Mouse (Mus musculus): ENCODE data around the gene Irf9. TPM values are rescaled to one million over a fixed set of nuclear protein-coding genes. Genes with fewer than 3 reads are reported as not detected.

Irf9 gene
- polyA plus RNA-seq (2015; fragmentation: Nextera tagmentation; extraction: Ambion mirVana), result 11.6 and 12.9 TPM in 2 replicates

DNA sequence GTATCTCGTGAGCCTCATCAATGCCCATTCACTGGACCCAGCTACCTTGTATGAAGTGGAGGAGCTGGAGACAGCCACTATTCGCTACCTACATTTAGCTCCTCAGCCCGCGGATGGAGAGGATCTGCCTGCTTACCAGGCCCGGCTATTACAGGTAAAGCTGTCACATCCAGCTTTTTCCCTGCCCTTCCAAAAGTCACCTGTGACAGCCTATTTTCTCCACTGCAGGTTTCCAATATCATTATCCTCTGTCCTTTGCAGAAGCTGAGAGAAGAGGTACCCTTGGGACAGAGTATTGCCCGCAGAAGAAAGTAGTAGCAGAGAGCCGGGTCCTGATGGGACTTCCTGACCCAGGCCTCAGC lies at the start of gene Irf9:
Gene Irf9, plus strand, starts transcription at position 301 of the 362 bp plus-strand sequence.
- Histone ChIP-seq H3K36me3 (ENCODE audit: control insufficient read depth, insufficient read depth, low read length) (peaks cover 27% of the 10 kb centered on the region), H3K9me3 (ENCODE audit: control insufficient read depth, low read length) (no peaks in the 10 kb centered on the region), H3K27me3 (replicated peaks; ENCODE audit: control insufficient read depth, insufficient read depth, low read length) (no peaks in the 10 kb centered on the region), H3K4me1 (ENCODE audit: control insufficient read depth, insufficient read depth, low read length) (peaks cover 8% of the 10 kb centered on the region; the same call in 1 of the 2 replicates), H3K4me2 (ENCODE audit: low read depth, low read length) (peak within 1 kb of the TSS; percentile 64), H3K4me3 (ENCODE audit: low read length) (peak within 1 kb of the TSS; percentile 48), H3K9ac (ENCODE audit: low read depth, low read length) (peak within 1 kb of the TSS; percentile 70), H3K27ac (ENCODE audit: low read length) (peak within 1 kb of the TSS; percentile 84)
- WGBS, result 81% methylated on average over 7 of the region's 7 CpGs
- ATAC-seq, result no peak

DNA sequence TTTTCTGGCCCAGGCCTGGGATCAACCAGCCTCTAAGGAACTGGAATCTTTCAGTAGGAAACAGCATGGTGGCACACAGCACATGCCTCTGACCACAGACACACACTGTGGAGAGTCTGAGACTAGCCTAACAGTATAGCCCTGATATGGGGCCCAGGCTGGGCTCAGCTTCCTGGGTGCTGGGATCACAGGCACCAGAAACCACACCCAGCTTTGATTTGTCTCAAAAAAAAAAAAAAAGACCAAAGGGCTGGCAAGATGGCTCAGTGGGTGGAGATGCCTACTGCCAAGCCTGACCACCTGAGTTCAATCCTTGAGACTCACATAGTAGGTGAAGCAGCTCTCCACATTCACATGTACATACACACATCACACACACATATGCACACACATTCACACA lies 48.7 kb upstream of the Irf9 start:
- peaks cover 6% of the 10 kb centered on the region; the same call in 1 of the 2 replicates for H3K4me1 ChIP-seq (ENCODE audit: control insufficient read depth, insufficient read depth, low read length)
- no peaks in the 10 kb centered on the region for H3K27me3 ChIP-seq (replicated peaks; ENCODE audit: control insufficient read depth, insufficient read depth, low read length)
- H3K4me2 ChIP-seq (ENCODE audit: low read depth, low read length), result no peak overlapping the region
- H3K9ac ChIP-seq (ENCODE audit: low read depth, low read length), result no peak overlapping the region
- no peak overlapping the region for H3K27ac ChIP-seq (ENCODE audit: low read length)
- H3K9me3 ChIP-seq (ENCODE audit: control insufficient read depth, low read length), result no peaks in the 10 kb centered on the region
- H3K4me3 ChIP-seq (ENCODE audit: low read length), result no peak overlapping the region
- no peaks in the 10 kb centered on the region for H3K36me3 ChIP-seq (ENCODE audit: control insufficient read depth, insufficient read depth, low read length)
- ATAC-seq, result no peak

DNA sequence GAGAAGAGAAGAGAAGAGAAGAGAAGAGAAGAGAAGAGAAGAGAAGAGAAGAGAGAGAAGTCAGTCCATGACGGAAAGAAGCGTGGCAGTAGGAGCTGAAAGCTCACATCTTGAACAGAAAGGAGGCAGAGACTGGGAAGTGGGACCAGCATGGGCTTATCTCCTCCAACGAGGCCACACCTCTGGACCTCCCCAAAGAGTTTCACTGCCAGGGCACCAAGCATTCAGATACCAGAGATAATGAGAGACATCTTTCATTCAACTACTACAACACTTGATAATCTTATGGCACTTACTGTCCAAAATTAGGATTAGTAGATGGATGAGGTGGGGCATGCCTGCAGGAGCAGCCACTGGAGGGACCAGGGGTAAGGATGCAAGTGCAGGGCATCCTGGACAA lies 47.6 kb upstream of the Irf9 start:
- H3K9ac ChIP-seq (ENCODE audit: low read depth, low read length), result no peak overlapping the region
- 82% methylated on average over 3 of the region's 3 CpGs for WGBS

DNA sequence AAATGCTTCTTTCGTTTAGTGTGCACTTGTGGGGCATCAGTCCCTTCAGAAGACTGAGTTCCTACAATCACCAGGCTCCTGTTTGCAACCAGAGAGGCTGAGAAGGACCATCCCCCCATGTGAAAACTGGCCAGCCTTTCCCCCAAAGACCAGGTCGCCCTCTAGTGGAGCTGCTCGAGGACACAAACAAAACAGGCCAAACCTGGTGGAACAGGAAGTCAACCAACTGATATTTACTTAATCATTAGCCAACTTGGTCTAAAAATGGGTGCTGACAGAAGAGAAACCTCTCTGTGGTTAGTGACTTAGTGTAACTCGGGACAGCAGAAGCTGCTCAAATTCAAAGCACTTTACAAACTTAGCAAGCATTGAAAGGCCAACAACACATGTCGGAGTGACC lies 46.4 kb upstream of the Irf9 start:
- Histone ChIP-seq H3K4me1 (ENCODE audit: control insufficient read depth, insufficient read depth, low read length) (peaks cover 16% of the 10 kb centered on the region), H3K9me3 (ENCODE audit: control insufficient read depth, low read length) (no peaks in the 10 kb centered on the region), H3K27me3 (replicated peaks; ENCODE audit: control insufficient read depth, insufficient read depth, low read length) (no peaks in the 10 kb centered on the region), H3K4me3 (ENCODE audit: low read length) (no peak overlapping the region), H3K4me2 (ENCODE audit: low read depth, low read length) (0 out of 2 replicates have a peak overlapping the region, but pooled peaks have one; percentile 1), H3K27ac (ENCODE audit: low read length) (peak overlapping the region; percentile 67), H3K9ac (ENCODE audit: low read depth, low read length) (no peak overlapping the region), H3K36me3 (ENCODE audit: control insufficient read depth, insufficient read depth, low read length) (no peaks in the 10 kb centered on the region)
- no peak for ATAC-seq
- 20% methylated on average over 5 of the region's 5 CpGs for WGBS

More for the DNA sequence above, 47.6 kb upstream of the Irf9 start:
- no peak for ATAC-seq
- peaks cover 6% of the 10 kb centered on the region; the same call in 1 of the 2 replicates for H3K4me1 ChIP-seq (ENCODE audit: control insufficient read depth, insufficient read depth, low read length)
- H3K36me3 ChIP-seq (ENCODE audit: control insufficient read depth, insufficient read depth, low read length), result no peaks in the 10 kb centered on the region
- no peak overlapping the region for H3K4me2 ChIP-seq (ENCODE audit: low read depth, low read length)
- no peak overlapping the region for H3K27ac ChIP-seq (ENCODE audit: low read length)
- H3K9me3 ChIP-seq (ENCODE audit: control insufficient read depth, low read length), result no peaks in the 10 kb centered on the region
- H3K4me3 ChIP-seq (ENCODE audit: low read length), result no peak overlapping the region
- no peaks in the 10 kb centered on the region for H3K27me3 ChIP-seq (replicated peaks; ENCODE audit: control insufficient read depth, insufficient read depth, low read length)

DNA sequence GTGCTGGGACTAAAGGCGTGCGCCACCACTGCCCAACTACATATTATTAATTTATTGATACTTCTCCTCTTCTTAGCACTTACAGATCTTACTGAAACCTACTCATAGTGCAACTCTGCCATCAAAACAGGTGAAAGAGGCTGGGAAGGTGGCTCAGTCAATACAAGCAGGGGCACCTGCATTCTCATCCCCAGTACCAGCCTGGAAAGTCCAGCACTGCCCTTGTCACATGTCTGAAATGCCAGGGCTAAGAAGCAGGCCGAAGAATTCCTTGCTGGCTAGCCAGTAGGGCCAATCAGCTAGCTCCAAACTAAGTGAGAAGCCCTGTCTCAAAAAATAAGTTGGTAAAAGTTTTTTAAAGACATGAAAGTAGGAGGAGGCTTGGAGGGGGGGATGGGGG lies 45.8 kb upstream of the Irf9 start:
- Histone ChIP-seq H3K27me3 (replicated peaks; ENCODE audit: control insufficient read depth, insufficient read depth, low read length) (no peaks in the 10 kb centered on the region), H3K4me3 (ENCODE audit: low read length) (no peak overlapping the region), H3K36me3 (ENCODE audit: control insufficient read depth, insufficient read depth, low read length) (no peaks in the 10 kb centered on the region), H3K4me2 (ENCODE audit: low read depth, low read length) (no peak overlapping the region), H3K9ac (ENCODE audit: low read depth, low read length) (no peak overlapping the region), H3K4me1 (ENCODE audit: control insufficient read depth, insufficient read depth, low read length) (peaks cover 17% of the 10 kb centered on the region), H3K27ac (ENCODE audit: low read length) (peak overlapping the region; percentile 67), H3K9me3 (ENCODE audit: control insufficient read depth, low read length) (no peaks in the 10 kb centered on the region)
- WGBS, result 84% methylated on average over 3 of the region's 3 CpGs
- no peak for ATAC-seq

DNA sequence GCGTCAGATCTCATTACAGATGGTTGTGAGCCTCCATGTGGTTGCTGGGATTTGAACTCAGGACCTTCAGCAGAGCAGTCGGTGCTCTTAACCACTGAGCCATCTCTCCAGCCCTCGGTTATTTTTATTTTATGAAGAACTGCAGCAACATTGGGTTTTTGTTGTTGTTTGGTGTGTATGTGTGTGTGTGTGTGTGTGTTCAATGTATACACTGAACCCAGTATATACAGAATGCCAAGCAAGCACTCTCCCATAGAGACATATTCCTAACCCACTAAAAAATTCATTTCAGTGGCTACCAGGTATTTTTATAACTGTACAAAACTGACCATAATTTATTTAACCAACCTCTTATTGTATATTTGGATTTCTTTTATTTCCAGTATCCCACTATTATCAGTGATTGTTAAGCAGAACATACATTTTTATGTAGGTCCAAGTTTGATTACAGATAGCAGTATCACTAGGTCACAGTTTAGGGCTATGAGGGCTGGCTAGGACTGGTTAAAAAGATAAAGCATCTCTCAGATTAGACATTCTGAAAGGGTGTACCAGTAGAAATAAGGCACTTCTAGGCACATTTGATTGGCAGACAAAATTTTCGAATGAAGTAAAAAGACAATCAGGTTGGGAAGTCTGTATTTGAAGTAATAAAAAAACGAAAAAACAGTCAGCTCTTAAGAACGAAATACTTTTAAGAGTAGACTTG lies 44.5 kb upstream of the Irf9 start:
- H3K9me3 ChIP-seq (ENCODE audit: control insufficient read depth, low read length), result no peaks in the 10 kb centered on the region
- no peak overlapping the region for H3K27ac ChIP-seq (ENCODE audit: low read length)
- no peak overlapping the region for H3K9ac ChIP-seq (ENCODE audit: low read depth, low read length)
- H3K36me3 ChIP-seq (ENCODE audit: control insufficient read depth, insufficient read depth, low read length), result 0 out of 2 replicates have a peak, but pooled peaks cover 2% of the 10 kb centered on the region
- no peaks in the 10 kb centered on the region for H3K27me3 ChIP-seq (replicated peaks; ENCODE audit: control insufficient read depth, insufficient read depth, low read length)
- H3K4me2 ChIP-seq (ENCODE audit: low read depth, low read length), result peak overlapping the region; percentile 65
- H3K4me3 ChIP-seq (ENCODE audit: low read length), result no peak overlapping the region; the same call in 1 of the 2 replicates
- WGBS, result 51% methylated on average over 6 of the region's 6 CpGs
- H3K4me1 ChIP-seq (ENCODE audit: control insufficient read depth, insufficient read depth, low read length), result peaks cover 17% of the 10 kb centered on the region
- no peak for ATAC-seq

DNA sequence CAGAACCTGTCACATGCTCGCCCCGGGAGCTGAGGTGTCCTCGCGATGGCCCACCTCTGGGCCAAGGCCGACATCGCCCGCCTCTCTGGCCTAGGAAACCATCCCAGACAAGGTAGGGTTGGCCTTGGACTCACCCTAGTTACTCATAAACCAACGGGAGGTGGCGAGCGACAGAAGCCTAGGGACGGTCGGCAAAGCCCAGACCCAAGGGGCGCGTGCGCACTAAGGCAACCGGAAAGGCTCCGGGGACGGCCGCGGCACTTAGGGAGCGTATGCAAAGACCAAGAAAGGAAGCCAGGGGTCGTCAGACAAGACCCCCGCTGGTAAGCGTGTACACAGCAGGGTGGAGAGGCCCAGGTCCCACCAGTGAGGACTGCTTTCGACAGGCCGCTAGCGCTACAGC lies 43.6 kb upstream of the Irf9 start, which contains the start of gene Dcaf11:
Gene Dcaf11, plus strand, starts transcription at position 208 of the 403 bp plus-strand sequence.
- Histone ChIP-seq H3K27me3 (replicated peaks; ENCODE audit: control insufficient read depth, insufficient read depth, low read length) (no peaks in the 10 kb centered on the region), H3K4me1 (ENCODE audit: control insufficient read depth, insufficient read depth, low read length) (peaks cover 14% of the 10 kb centered on the region), H3K4me3 (ENCODE audit: low read length) (peak within 1 kb of the TSS; percentile 71), H3K4me2 (ENCODE audit: low read depth, low read length) (peak within 1 kb of the TSS; percentile 83), H3K36me3 (ENCODE audit: control insufficient read depth, insufficient read depth, low read length) (peaks cover 6% of the 10 kb centered on the region; the same call in 1 of the 2 replicates), H3K9ac (ENCODE audit: low read depth, low read length) (peak within 1 kb of the TSS; percentile 80), H3K9me3 (ENCODE audit: control insufficient read depth, low read length) (no peaks in the 10 kb centered on the region), H3K27ac (ENCODE audit: low read length) (peak within 1 kb of the TSS; percentile 98)
- 0% methylated on average over 27 of the region's 27 CpGs for WGBS
- ATAC-seq, result peak; percentile 87

DNA sequence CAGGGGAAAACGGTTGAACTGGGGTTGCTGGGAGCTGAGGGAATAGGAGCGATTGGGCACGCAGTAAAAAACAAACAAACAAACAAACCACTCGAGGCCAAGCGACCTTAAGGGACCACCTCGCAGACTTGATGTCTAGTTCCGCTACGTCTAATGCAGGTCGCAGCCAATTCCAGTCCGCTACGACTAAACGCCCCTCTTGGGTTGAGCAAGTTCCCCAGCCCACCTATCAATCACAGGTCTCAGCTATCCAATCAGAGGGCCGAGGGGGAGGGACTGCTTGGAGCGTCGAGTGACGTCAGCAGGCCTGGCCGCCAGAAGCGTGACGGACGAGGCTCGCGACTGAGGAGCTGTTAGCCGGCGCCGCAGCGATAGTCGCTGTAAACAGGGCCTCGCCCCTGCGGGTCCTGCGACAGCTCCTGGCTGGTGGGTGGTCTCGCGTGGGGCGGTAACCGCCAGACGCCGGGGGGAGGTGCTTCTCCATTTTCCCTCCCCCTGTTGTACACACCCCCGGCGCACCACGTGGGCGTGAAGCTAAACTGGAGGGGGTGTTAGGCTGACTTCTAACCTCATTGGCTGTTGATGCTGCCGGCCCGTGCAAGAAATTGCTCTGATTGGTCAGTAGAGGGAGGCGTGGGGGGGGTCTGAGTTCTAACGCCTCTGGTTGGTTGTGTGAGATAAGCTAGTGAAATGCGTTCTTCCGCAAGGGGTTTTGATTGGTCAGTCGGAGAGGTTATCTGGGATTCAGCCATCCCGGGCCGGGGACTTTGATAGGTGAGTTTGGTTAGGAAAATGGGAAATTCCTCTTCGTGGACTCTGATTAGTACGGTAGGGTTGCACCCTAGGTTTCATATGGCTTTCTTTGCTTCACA lies 42.9 kb upstream of the Irf9 start, which contains the start of gene A730061H03Rik:
Gene A730061H03Rik, minus strand, starts transcription at position 205 of the 872 bp plus-strand sequence.
- under 1% methylated on average over 51 of the region's 51 CpGs for WGBS
- Histone ChIP-seq H3K36me3 (ENCODE audit: control insufficient read depth, insufficient read depth, low read length) (peaks cover 9% of the 10 kb centered on the region; the same call in 1 of the 2 replicates), H3K9ac (ENCODE audit: low read depth, low read length) (peak within 1 kb of the TSS; percentile 80), H3K27ac (ENCODE audit: low read length) (peak within 1 kb of the TSS; percentile 98), H3K4me2 (ENCODE audit: low read depth, low read length) (peak within 1 kb of the TSS; percentile 83), H3K27me3 (replicated peaks; ENCODE audit: control insufficient read depth, insufficient read depth, low read length) (no peaks in the 10 kb centered on the region), H3K4me1 (ENCODE audit: control insufficient read depth, insufficient read depth, low read length) (peaks cover 14% of the 10 kb centered on the region), H3K9me3 (ENCODE audit: control insufficient read depth, low read length) (no peaks in the 10 kb centered on the region), H3K4me3 (ENCODE audit: low read length) (peak within 1 kb of the TSS; percentile 71)
- ATAC-seq, result peak; percentile 94

DNA sequence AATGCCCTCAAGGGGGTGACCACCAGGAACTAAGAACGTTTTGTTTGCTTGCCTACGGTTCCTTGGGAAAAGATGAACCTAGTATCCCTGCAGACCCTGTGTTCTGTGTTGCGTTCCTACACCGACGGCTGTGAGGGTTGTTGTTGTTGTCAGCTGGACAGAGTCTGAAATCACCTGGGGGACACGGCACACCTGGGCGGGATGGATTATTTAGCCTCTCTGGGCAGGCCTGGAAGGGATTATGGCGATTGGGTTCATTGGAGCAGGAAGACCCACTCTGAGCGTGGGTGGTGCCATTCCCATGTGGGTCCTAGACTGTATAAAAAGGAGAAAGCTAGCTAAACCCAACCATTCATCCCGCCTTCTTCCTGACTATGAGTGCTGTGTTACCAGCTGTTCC lies 41.5 kb upstream of the Irf9 start:
- Histone ChIP-seq H3K36me3 (ENCODE audit: control insufficient read depth, insufficient read depth, low read length) (peaks cover 15% of the 10 kb centered on the region; the same call in 1 of the 2 replicates), H3K9ac (ENCODE audit: low read depth, low read length) (no peak overlapping the region), H3K4me2 (ENCODE audit: low read depth, low read length) (no peak overlapping the region), H3K9me3 (ENCODE audit: control insufficient read depth, low read length) (no peaks in the 10 kb centered on the region), H3K27ac (ENCODE audit: low read length) (no peak overlapping the region), H3K4me3 (ENCODE audit: low read length) (no peak overlapping the region), H3K27me3 (replicated peaks; ENCODE audit: control insufficient read depth, insufficient read depth, low read length) (no peaks in the 10 kb centered on the region), H3K4me1 (ENCODE audit: control insufficient read depth, insufficient read depth, low read length) (peaks cover 11% of the 10 kb centered on the region)
- WGBS, result 80% methylated on average over 10 of the region's 10 CpGs
- ATAC-seq, result no peak
